Mouse (Mus musculus) CH12.LX (cell line): ENCODE results near the gene Zfp36l1. TPM values are rescaled to one million over a fixed set of nuclear protein-coding genes. Genes with fewer than 3 reads are reported as not detected.

Experiments
- DNase-seq: peaks from one replicate; pipeline ENCODE4 v3.0.0-alpha.2; 2013; ENCODE audit errors: extremely low read depth
- H3K27ac ChIP-seq: 2 replicates; pipeline ENCODE4 v1.5.1; 2012; ENCODE audit warnings: low read depth, mild to moderate bottlenecking, control low read depth, moderate library complexity; ENCODE audit not compliant: insufficient read depth
- H3K27me3 ChIP-seq: replicated peaks from 2 replicates; pipeline ENCODE3; 2012; ENCODE audit warnings: inconsistent platforms
- H3K36me3 ChIP-seq, 2 experiments: replicated peaks in 1 of 2; 2 replicates each; pipeline versions ENCODE3 to v1.6.1; 2012; ENCODE audit warnings: inconsistent platforms in 1 of 2, low read length in 1 of 2, mild to moderate bottlenecking in 1 of 2, mixed read lengths in 1 of 2, moderate library complexity in 1 of 2; ENCODE audit not compliant: control insufficient read depth in 1 of 2, insufficient read depth in 1 of 2
- H3K4me1 ChIP-seq, 2 experiments: 2 replicates each; pipeline ENCODE4 v1.6.1; 2012; ENCODE audit warnings: inconsistent platforms in 1 of 2, moderate library complexity in 1 of 2; ENCODE audit not compliant: insufficient read depth in 2 of 2, control insufficient read depth in 1 of 2
- H3K4me2 ChIP-seq: 2 replicates; pipeline ENCODE4 v1.6.1; 2012; ENCODE audit warnings: low read depth, mild to moderate bottlenecking, control low read depth; ENCODE audit not compliant: poor library complexity, insufficient read depth, severe bottlenecking
- H3K4me3 ChIP-seq, 3 experiments: fragments of 150-350 bp in 1 of 3; sonication (generic) in 1 of 3; replicated peaks in 1 of 3; 2 replicates each; pipeline versions ENCODE3 to v1.5.1; 2011 to 2012; ENCODE audit warnings: low read depth in 2 of 3, low read length in 2 of 3, mild to moderate bottlenecking in 2 of 3, moderate library complexity in 2 of 3, control low read depth in 1 of 3, improper control_type of control experiment in 1 of 3, inconsistent platforms in 1 of 3, mixed read lengths in 1 of 3; ENCODE audit not compliant: poor library complexity in 1 of 3
- H3K79me2 ChIP-seq: replicated peaks from 2 replicates; pipeline ENCODE4 v1.6.1; 2012; ENCODE audit warnings: mild to moderate bottlenecking, moderate library complexity; ENCODE audit not compliant: control insufficient read depth, poor library complexity, insufficient read depth, severe bottlenecking; ENCODE audit errors: extremely low read depth
- H3K9ac ChIP-seq: 2 replicates; pipeline ENCODE4 v1.6.1; 2012; ENCODE audit warnings: low read depth, mild to moderate bottlenecking, control low read depth, moderate library complexity; ENCODE audit not compliant: insufficient read depth
- H3K9me3 ChIP-seq: replicated peaks from 2 replicates; pipeline ENCODE3; 2012; ENCODE audit warnings: low read length, inconsistent platforms, mixed read lengths
- CHD1 ChIP-seq: IDR thresholded peaks from 2 replicates; pipeline ENCODE4 v1.6.1; 2012; ENCODE audit warnings: low read depth, low read length, improper control_type of control experiment, inconsistent platforms
- CHD2 ChIP-seq: IDR thresholded peaks from 2 replicates; pipeline ENCODE4 v1.6.1; 2011; ENCODE audit warnings: low read length, improper control_type of control experiment
- CTCF ChIP-seq, 2 experiments: IDR thresholded peaks in 1 of 2; conservative IDR thresholded peaks in 1 of 2; 2 replicates each; pipeline ENCODE4 v1.5.1; 2011 to 2012; ENCODE audit warnings: low read depth in 2 of 2, low read length in 2 of 2, improper control_type of control experiment in 1 of 2, inconsistent platforms in 1 of 2, mild to moderate bottlenecking in 1 of 2, moderate library complexity in 1 of 2
- E2F4 ChIP-seq: IDR thresholded peaks from 2 replicates; pipeline ENCODE4 v1.6.1; 2011; ENCODE audit warnings: low read depth, low read length, improper control_type of control experiment; ENCODE audit not compliant: insufficient replicate concordance
- ELF1 ChIP-seq: IDR thresholded peaks from 2 replicates; pipeline ENCODE4 v1.6.1; 2014; ENCODE audit warnings: low read depth, mild to moderate bottlenecking, inconsistent platforms, low read length, improper control_type of control experiment
- EP300 ChIP-seq: IDR thresholded peaks from 2 replicates; pipeline ENCODE4 v1.6.1; 2011; ENCODE audit warnings: low read length, improper control_type of control experiment
- GABPA ChIP-seq: IDR thresholded peaks from 2 replicates; pipeline ENCODE4 v1.6.1; 2012; ENCODE audit warnings: low read depth, low read length, improper control_type of control experiment, inconsistent platforms; ENCODE audit not compliant: insufficient replicate concordance
- HCFC1 ChIP-seq: IDR thresholded peaks from 2 replicates; pipeline ENCODE4 v1.6.1; 2012; ENCODE audit warnings: low read depth, mild to moderate bottlenecking, inconsistent platforms, low read length, improper control_type of control experiment
- KAT2A ChIP-seq: IDR thresholded peaks from 2 replicates; pipeline ENCODE4 v1.6.1; 2012; ENCODE audit warnings: low read length, improper control_type of control experiment, inconsistent platforms; ENCODE audit not compliant: insufficient replicate concordance
- MAFK ChIP-seq: IDR thresholded peaks from 2 replicates; pipeline ENCODE4 v1.6.1; 2011; ENCODE audit warnings: low read length, improper control_type of control experiment; ENCODE audit not compliant: insufficient replicate concordance
- MAX ChIP-seq: IDR thresholded peaks from 2 replicates; pipeline ENCODE4 v1.6.1; 2011; ENCODE audit warnings: low read length, improper control_type of control experiment
- MAZ ChIP-seq: IDR thresholded peaks from 2 replicates; pipeline ENCODE4 v1.6.1; 2012; ENCODE audit warnings: low read depth, mild to moderate bottlenecking, inconsistent platforms, low read length, improper control_type of control experiment, moderate library complexity
- MEF2A ChIP-seq: IDR thresholded peaks from 2 replicates; pipeline ENCODE4 v1.6.1; 2014; ENCODE audit warnings: low read depth, mild to moderate bottlenecking, inconsistent platforms, low read length, improper control_type of control experiment, borderline replicate concordance
- MYC ChIP-seq: IDR thresholded peaks from 2 replicates; pipeline ENCODE4 v1.6.1; 2011; ENCODE audit warnings: low read depth, mild to moderate bottlenecking, improper control_type of control experiment, low read length
- RAD21 ChIP-seq: IDR thresholded peaks from 2 replicates; pipeline ENCODE4 v1.6.1; 2011; ENCODE audit warnings: low read depth, mild to moderate bottlenecking, low read length, improper control_type of control experiment, moderate library complexity
- SMC3 ChIP-seq: IDR thresholded peaks from 2 replicates; pipeline ENCODE4 v1.6.1; 2011; ENCODE audit warnings: low read depth, low read length, improper control_type of control experiment
- USF1 ChIP-seq: IDR thresholded peaks from 2 replicates; pipeline ENCODE4 v1.6.1; 2014; ENCODE audit warnings: low read depth, mild to moderate bottlenecking, inconsistent platforms, low read length, improper control_type of control experiment
- USF2 ChIP-seq: conservative IDR thresholded peaks from 2 replicates; pipeline ENCODE4 v1.6.1; 2011; ENCODE audit warnings: low read depth, low read length, improper control_type of control experiment
- ZKSCAN1 ChIP-seq: IDR thresholded peaks from 2 replicates; pipeline ENCODE4 v1.6.1; 2012; ENCODE audit warnings: low read depth, inconsistent platforms, low read length, improper control_type of control experiment, borderline replicate concordance
- ZNF384 ChIP-seq: IDR thresholded peaks from 2 replicates; pipeline ENCODE4 v1.6.1; 2012; ENCODE audit warnings: low read depth, low read length, improper control_type of control experiment, inconsistent platforms
- dilution Hi-C: fragments of 300-500 bp; cut with MboI; formaldehyde crosslinking; loops from 2 replicates; pipeline ENCODE4 v1.14.3; 2020; ENCODE audit warnings: low sequenced_read_pairs; ENCODE audit not compliant: extremely low pct_unique_long_range_greater_than_20kb, extremely low pct_ligation_motif_present
- in situ Hi-C: fragments of 300-500 bp; cut with MboI; formaldehyde crosslinking; loops from 3 replicates; pipeline ENCODE4 v1.14.3; 2019; ENCODE audit warnings: low sequenced_read_pairs, low pct_ligation_motif_present, low pct_unique_long_range_greater_than_20kb, mixed read lengths
- polyA plus RNA-seq: library from polyadenylated mRNA; unstranded; fragments of >175 nt; gene quantifications from 2 replicates; pipeline ENCODE4 v1.2.1, GENCODE M21; 2012; ENCODE audit warnings: low read depth; ENCODE audit not compliant: insufficient read length
- total RNA-seq, 2 experiments: library from RNA; depleted of rRNA; stranded (reverse); fragments of 300-350 nt in 1 of 2; fragments of >200 nt in 1 of 2; gene quantifications; 2 replicates each; pipeline ENCODE4 v1.2.3; 2012 to 2014

Zfp36l1 gene
- total and polyA plus RNA-seq, 3 experiments: 32.7 to 192 (median 50.7) TPM

DNA sequence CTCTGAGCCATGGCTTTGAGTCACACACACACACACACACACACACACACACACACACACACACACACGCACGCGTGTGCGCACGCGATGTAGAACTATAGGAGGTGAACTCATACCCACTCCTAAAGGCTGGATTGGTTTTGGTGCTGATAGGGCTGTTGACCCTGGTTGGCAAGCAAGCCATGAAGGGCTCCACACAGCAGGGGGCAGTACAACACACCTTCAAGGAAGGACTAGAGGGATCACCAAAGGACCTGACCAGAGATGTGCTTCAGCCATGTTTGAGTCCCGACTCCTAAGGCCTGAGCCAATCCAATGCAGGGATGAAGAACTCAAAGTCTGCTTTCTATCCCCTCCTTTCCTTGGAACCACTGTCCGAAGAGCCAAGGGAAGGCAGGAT is 16.7 kb upstream of the Zfp36l1 start:
- Histone ChIP-seq H3K9me3 (no peaks in the 10 kb centered on the region), H3K79me2 (0 out of 2 replicates have a peak, but pooled peaks cover 4% of the 10 kb centered on the region), H3K9ac (no peak overlapping the region), H3K27me3 (no peaks in the 10 kb centered on the region), H3K4me1 (peaks cover 13 to 57% of the 10 kb centered on the region in 2 experiments), H3K4me3 (no peak overlapping the region), H3K4me2 (no peak overlapping the region), H3K36me3 (peaks cover 19 to 40% of the 10 kb centered on the region in 2 experiments), H3K27ac (no peak overlapping the region)
- dilution Hi-C loops: no loop called here
- in situ Hi-C loops: no loop called here
- TF ChIP-seq RAD21 (peak; percentile 38), CHD2 (no peak), CTCF (conservative IDR thresholded peaks at IDR 0.05 in 1 of 2, IDR thresholded peaks at IDR 0.05 in 1 of 2; ENCODE audit: low read depth in 2 of 2, low read length in 2 of 2) (peak in 1 of 2 experiments; percentile 70; a peak in 2 of 4 replicates), SMC3 (peak; percentile 63)
- peak; percentile 60 for DNase-seq

DNA sequence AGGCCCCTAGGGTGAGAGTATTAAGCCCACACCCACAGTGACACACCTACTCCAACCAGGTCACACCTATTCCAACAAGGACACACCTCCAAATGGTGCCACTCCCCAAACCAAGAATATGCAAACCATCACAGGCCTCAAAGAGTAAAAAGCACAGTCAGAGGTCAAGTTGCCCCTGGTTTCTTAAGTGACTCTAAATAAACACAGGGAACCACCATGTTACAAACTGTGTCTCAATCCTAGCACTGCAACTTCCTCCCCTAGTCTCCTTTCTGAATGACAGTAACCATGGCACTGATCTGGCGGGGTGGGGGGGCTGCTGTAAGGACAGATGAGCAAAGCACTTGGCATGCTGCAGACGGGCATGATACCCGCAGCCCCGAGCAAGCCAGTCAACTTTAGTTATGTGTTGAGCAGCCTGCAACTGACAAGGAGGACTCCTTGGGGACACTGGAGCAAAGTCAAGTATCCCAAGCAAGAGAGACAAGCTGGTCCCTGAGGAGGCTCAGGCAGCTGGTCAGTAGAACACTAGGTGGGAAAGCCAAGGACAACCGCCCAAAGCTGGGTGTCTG is 14.5 kb upstream of the Zfp36l1 start:
- in situ Hi-C loops: no loop called here

DNA sequence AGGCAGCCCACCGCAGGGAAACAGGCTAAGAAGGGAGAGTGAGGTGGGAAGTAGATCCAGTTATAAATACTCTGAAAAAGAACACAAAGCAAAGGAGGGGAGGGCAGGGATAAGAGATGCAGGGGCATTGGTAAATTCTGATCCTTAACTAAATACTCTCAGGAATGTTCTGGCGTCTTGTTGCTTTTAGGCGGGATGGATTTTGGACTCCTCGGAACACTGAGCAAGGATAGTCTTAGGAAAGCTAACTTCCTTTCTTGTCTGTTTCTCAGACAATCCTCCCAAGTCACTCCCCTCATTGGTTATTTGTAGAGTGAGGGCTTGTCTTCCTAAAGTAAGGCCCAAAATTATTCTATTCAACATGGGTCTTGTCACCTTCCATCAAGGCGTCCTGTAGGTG is 12.5 kb upstream of the Zfp36l1 start:
- Histone ChIP-seq H3K4me1 (peaks cover 17 to 75% of the 10 kb centered on the region in 2 experiments), H3K79me2 (peaks cover 15% of the 10 kb centered on the region), H3K4me2 (no peak overlapping the region), H3K9ac (no peak overlapping the region), H3K36me3 (peaks cover 36 to 77% of the 10 kb centered on the region in 2 experiments), H3K9me3 (peaks cover 4% of the 10 kb centered on the region), H3K27ac (no peak overlapping the region), H3K27me3 (no peaks in the 10 kb centered on the region), H3K4me3 (no peak overlapping the region)
- dilution Hi-C loops: no loop called here
- in situ Hi-C loops: no loop called here
- DNase-seq: no peak
- TF ChIP-seq GABPA (no peak), MYC (no peak), ELF1 (no peak), HCFC1 (no peak), RAD21 (no peak), CHD1 (no peak), E2F4 (no peak), MAZ (no peak), MEF2A (no peak), MAFK (no peak), ZKSCAN1 (no peak), ZNF384 (no peak), USF2 (no peak), KAT2A (no peak), EP300 (no peak), USF1 (no peak)

More for the DNA sequence above, 14.5 kb upstream of the Zfp36l1 start:
- dilution Hi-C loops: no loop called here
- H3K36me3 ChIP-seq: peaks cover 28 to 62% of the 10 kb centered on the region in 2 experiments
- no peak for DNase-seq
- H3K79me2 ChIP-seq: 0 out of 2 replicates have a peak, but pooled peaks cover 4% of the 10 kb centered on the region
- no peak overlapping the region for H3K4me3 ChIP-seq
- no peak overlapping the region for H3K9ac ChIP-seq
- H3K27ac ChIP-seq: no peak overlapping the region
- TF ChIP-seq MAX: no peak
- H3K9me3 ChIP-seq: no peaks in the 10 kb centered on the region
- no peaks in the 10 kb centered on the region for H3K27me3 ChIP-seq
- peaks cover 14 to 65% of the 10 kb centered on the region in 2 experiments for H3K4me1 ChIP-seq
- no peak overlapping the region for H3K4me2 ChIP-seq
